Mouse (Mus musculus): ENCODE data around the gene Mgrn1.

Mgrn1 gene

DNA sequence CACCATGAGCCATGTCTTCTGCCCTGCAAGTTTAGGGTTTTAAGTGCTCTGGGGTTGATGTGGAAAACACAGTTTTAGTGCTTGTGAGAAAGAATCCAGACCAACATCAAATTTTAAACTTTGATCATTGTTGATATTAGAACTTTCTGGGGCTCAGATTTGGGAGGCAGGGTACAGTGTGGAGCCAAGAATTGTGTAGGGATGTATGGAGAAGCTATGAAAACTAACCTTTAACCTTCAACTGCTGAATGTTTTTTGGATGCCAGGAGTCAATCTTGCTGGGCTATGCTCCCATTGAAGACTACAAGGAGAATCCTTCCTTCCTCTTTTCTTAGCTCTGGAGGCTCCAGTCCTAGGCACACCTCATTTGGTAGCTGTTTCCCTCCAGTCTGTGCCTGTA, 20.5 kb downstream of the Mgrn1 start:
- no peak for DNase-seq (ENCODE audit: extremely low spot score, low read depth, low spot score)

DNA sequence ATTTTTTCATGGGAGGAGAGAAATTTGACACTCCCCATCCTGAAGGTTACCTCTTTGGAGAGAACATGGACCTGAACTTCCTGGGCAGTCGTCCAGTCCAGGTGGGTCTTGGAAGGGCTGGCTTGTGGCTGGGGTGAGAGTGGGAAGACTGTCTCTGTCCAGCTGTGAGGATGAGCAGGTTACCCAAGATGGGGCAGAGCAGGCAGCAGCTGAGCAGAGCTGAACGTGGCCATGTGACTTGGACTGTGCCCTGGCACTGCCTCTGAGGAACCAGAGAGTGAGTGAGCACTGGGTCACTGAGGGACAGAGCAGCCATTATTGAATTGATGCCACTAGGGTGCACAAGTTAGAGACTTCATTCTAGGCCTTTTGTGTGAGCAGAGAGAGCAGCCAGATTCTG, 21.3 kb downstream of the Mgrn1 start:
- no peak for DNase-seq (ENCODE audit: extremely low spot score, low read depth, low spot score)

DNA sequence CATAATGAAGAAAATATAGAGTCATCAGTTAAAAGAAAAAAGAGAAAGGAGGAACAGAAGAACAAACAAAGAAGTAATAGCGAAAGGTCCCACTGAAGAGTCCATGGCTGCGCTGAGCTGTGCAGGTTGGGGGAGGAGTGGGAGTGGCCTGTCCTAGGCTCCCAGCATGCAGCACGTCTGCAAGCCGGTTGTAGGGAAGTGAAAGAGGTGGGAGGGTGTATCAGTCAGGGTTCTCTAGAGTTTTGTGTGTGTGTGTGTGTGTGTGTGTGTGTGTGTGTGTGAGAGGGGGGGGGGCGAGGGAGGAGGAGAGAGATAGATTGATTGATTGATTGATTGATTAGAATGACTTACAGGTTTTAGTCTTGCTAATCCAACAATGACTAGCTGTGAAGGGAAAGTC, 21.9 kb downstream of the Mgrn1 start:
- no peak for DNase-seq (ENCODE audit: extremely low spot score, low read depth, low spot score)

GRCm38 (mm10) chr16:4909745-4910144, 23.7 kb downstream of the Mgrn1 start:
- DNase-seq (ENCODE audit: extremely low spot score, low read depth, low spot score): no peak

DNA sequence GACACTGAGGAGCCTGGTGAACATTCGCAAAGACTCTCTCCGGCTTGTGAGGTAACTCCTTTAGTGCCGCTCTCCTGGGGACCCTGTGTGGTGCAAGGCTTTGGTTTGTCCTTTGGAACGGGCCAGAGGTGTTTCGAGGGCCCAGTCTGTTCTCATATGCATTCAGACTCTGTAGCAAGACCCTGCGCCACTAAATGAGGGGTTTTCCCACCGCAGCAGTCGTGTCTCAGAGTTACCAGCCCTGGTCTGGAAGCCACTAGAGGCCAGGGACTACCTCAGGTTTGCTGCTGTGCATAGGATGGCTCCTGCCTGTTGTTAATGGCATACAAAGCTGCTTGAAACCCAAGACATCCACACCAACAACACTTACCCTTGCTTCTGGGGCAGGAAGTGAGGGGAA, 24.7 kb downstream of the Mgrn1 start:
- no peak for DNase-seq (ENCODE audit: extremely low spot score, low read depth, low spot score)

DNA sequence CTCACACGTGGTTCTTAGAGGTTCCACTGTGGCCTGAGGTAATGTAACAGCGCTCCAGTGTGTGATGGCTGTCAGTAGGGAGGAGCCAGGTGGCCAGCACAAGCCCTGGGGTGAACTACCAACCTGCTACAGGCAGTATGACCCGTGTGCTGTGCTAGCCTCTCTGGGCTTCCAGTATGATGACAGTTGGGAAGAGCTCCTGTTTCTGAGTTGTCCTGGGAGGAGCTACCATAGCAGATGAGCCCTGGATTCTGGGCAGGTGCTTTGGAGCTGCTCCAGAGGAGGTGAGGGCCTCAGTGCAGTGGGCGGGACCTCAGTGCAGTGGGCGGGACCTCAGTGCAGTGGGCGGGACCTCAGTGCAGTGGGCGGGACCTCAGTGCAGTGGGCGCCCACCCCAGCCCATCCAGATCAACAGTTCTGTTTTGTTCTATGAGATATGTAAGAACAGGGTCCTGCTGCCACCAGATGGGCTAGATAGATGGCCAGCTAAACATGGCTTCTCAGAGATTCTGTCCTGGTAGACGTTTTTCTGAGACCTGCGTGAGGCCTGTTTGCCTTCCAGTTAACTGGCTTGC, 26.1 kb downstream of the Mgrn1 start:
- no peak for DNase-seq (ENCODE audit: extremely low spot score, low read depth, low spot score)

DNA sequence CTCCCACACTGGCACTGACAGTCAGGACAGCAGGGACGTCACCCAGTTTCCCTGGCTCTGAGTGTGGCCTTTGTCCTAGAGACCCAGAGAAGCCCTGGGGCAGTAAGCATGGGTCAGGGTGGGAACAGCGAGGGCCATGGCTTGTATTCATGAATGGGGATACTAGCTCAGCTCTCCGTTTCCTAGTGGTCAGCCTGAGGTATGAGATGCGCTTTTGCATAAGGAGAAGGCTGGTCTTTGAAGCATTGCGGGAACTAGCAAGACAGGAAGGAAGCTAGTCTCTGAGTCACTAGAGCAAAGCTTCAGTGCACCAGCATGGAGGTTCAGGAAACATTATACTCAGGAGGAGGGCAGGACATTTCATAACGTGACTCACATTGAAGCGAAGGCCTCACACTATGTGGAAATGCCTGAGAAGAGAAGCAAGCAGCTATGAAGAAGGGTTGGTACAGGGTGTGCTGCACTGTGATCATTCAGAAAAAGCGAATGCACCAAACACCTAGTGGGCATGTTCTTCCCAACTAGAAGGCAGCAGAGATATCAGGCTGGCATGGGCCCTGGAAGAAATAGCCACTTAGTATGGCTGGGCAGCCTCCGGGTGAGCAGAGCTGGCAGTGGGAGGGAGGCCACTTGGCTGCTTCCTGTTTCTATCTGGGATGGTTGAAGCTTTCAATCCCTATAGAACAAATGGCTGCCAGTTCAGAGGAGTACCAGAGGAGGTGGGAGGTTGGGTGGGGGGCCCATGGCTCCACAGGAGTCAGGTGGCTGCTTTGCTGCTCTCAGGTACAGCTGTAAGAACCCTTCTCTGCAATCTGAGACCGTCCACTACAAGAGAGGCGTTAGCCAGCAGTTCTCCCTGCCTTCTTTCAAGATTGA, 27.1 kb downstream of the Mgrn1 start:
- DNase-seq (ENCODE audit: extremely low spot score, low read depth, low spot score): no peak

DNA sequence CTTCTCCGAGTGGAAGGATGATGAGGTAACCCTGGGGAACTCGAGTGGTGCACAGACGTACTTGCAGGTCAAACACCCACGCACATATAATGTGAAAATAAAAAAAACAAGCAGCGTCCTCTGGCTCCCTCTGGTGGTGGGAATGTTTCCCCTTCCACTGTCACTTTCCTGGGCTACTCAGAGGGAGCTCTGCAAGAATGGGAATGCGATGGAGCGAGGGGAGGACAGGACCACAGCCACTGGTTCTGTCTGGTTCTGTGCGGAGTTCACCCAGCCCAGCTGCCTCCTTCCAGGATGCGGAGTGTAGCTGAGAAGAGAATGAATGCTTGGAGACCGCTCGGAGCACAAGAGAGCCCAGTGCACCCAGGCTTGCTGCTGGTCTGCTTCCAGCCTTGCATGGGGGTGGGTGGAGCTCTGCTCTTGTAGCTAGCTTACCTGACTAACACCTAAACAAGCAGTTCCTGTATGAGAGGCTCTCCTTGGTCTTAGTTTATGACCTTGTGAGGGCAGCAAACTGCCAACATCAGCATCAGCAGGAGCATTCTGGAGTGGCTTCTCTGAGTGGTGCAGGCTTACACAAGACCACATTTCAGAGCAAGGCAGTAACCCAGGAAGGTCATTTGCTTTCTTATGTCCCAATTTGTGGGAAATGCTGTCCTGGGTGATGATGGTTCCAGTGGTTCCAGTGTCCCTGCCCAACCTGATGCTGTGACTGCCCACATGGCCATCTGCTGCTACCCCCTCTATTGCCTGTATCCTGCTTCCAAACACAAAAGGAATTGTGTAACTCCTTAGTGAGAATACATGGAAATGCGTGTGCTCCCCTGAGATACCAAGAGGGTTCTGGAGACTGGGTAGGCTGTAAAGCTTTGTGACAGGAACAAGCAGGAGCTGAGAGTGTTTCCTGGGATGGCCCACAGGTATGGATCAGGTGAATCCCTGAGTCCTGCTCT, 28.0 kb downstream of the Mgrn1 start:
- DNase-seq (ENCODE audit: extremely low spot score, low read depth, low spot score): peak; percentile 81

GRCm38 (mm10) chr16:4915931-4916330, 29.9 kb downstream of the Mgrn1 start:
- no peak for DNase-seq (ENCODE audit: extremely low spot score, low read depth, low spot score)

GRCm38 (mm10) chr16:4916608-4917007, 30.6 kb downstream of the Mgrn1 start:
- DNase-seq (ENCODE audit: extremely low spot score, low read depth, low spot score): no peak

DNA sequence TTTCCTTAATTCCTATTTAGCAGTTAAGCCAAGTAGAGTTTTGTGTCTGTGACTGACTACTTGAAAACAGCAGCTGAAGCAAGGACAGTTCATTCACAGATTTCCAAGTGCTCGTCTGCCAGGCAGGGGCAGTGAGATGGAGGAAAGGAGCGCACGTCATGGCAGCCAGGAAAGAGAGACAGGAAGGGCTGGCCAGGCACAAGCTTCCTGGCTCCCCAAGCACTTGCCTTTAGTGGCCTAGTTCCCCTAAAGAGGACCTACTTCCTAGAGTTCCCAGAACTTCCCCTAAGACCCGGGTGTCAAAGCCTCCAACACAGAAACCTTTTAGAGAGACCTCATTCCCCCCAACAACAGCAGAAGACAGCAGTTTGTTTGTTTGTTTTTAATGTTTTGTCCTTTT, 34.5 kb downstream of the Mgrn1 start:
- DNase-seq (ENCODE audit: extremely low spot score, low read depth, low spot score): no peak

GRCm38 (mm10) chr16:4922481-4922880, 36.4 kb downstream of the Mgrn1 start:
- DNase-seq (ENCODE audit: extremely low spot score, low read depth, low spot score): no peak

DNA sequence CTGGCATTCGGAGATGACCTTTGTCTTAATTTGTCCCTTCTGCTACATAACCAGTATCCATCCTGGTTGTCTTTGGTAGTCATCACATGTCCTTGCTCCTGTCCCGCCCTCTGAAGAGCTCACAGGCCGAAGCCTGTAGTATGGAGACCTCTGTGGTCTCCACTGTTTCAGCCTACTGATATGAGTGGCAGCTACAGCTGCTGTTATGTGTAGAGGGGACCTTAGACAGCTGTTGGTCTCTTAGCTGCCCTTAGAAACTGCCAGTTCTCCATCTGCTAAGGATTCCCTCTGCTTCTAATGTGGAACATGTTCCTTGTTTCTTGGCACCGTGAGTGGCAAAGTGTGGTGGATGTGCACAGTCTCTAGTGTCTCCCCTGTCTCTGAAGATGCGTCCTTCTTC, 37.9 kb downstream of the Mgrn1 start:
- DNase-seq (ENCODE audit: extremely low spot score, low read depth, low spot score): no peak

GRCm38 (mm10) chr16:4927967-4928366, 41.9 kb downstream of the Mgrn1 start:
- DNase-seq (ENCODE audit: extremely low spot score, low read depth, low spot score): no peak

- DNase-seq (ENCODE audit: extremely low spot score, low read depth, low spot score): no peak
These were observed 42.4 kb downstream of the Mgrn1 start for GRCm38 (mm10) chr16:4928474-4928873.

DNA sequence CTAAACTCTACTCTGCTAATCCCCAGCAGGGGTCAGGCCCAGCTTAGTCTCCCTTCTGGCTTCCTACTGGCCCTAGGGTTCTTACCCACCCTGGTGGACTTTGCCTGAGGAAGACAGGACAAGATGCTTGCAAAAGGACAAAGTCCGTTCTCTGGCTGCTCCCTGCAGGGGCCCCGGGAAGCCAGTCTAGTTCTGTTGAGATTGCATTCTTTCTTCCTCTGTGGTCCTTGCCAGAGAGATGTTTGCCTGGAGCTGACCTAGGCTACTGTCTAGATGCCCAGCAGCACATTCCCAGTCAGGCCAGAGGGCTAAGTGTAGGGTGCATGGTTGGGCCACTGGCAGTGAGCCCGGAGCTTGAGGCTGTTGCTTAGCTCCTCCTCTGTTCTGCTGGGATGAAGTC, 46.4 kb downstream of the Mgrn1 start:
- DNase-seq (ENCODE audit: extremely low spot score, low read depth, low spot score): no peak

DNA sequence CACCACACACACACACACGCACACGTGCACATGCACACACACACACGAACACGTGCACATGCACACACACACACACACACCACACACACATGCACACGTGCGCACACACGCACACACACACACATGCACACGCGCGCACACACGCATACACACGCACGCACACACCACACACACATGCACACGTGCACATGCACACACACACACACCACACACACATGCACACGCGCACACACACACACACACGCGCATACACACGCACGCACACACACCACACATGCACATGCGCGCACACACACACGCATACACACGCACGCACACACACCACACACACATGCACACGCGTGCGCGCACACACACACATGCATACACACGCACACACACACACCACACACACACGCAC, 49.4 kb downstream of the Mgrn1 start:
- DNase-seq (ENCODE audit: extremely low spot score, low read depth, low spot score): no peak

- no peak for DNase-seq (ENCODE audit: extremely low spot score, low read depth, low spot score)
These were observed 50.1 kb downstream of the Mgrn1 start for GRCm38 (mm10) chr16:4935931-4936703.

GRCm38 (mm10) chr16:4937351-4938190, 51.5 kb downstream of the Mgrn1 start:
- DNase-seq (ENCODE audit: extremely low spot score, low read depth, low spot score): no peak

GRCm38 (mm10) chr16:4938461-4938860, 52.4 kb downstream of the Mgrn1 start, which contains the start of gene Nudt16l1:
Gene Nudt16l1 (plus strand): TSS chr16:4938761.
- peak; percentile 12 for DNase-seq (ENCODE audit: extremely low spot score, low read depth, low spot score)

Data from hindlimb bud, embryonic 11.5 days (tissue).